Mouse (Mus musculus) heart, adult 2 months (tissue): Measurements from ENCODE around the gene BC005624.

Source experiments
- CTCF ChIP-seq: fragments of 200-600 bp; IDR thresholded peaks from 2 replicates; pipeline ENCODE4 v1.8.1; 2022; ENCODE audit warnings: antibody characterized with exemption, mild to moderate bottlenecking, moderate library complexity
- EP300 ChIP-seq: fragments of 200-500 bp; IDR thresholded peaks from 2 replicates; pipeline ENCODE4 v1.6.1; 2011; ENCODE audit warnings: low read depth, low read length, control low read depth; ENCODE audit not compliant: insufficient read depth
- POLR2A ChIP-seq: fragments of 200-500 bp; IDR thresholded peaks from 2 replicates; pipeline ENCODE4 v1.6.1; 2011; ENCODE audit warnings: mild to moderate bottlenecking, low read depth, low read length, control low read depth; ENCODE audit not compliant: insufficient read depth

DNA sequence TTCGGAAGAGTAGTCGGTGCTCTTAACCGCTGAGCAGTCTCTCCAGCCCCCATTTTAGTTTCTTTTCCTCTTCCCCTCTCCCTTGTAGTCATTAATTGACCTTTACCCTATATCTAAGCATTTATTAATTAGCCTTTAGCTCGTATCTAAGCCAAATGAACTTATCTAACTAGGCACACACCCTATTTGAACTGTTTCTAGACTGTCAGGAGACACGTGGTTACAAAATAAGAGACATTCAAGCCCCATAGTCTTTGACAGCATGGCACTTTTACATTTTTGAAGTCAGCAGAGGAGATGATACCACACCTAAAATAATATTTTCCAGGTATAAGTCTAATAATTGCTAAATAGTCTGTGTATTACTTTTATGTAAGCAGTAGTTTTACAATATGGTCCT, 40.4 kb downstream of the BC005624 start:
- TF ChIP-seq CTCF (no peak), POLR2A (no peak), EP300 (no peak)
